Comparison of ENCODE assay signal across 22 mouse cellular contexts in genomic region chr13:95034094-95034493, GRCm38 (mm10). TPM values are rescaled to one million over a fixed set of nuclear protein-coding genes. Genes with fewer than 3 reads are reported as not detected.
A peak's percentile ranks its signal among the peaks of the same experiment; 100 is the strongest.
DNase-seq lines count a peak whose midpoint lies in the region; ATAC-seq and TF ChIP-seq lines count a peak whose summit lies in the region.
"Had no signal": no experiment of that assay in that cellular context is flagged by ENCODE, and none has a peak within 500 bp of the region (broad histone marks: within the 10 kb centered on the region; RNA-seq: fewer than 3 reads in every experiment).

No protein-coding gene starts in this region.

- intact Hi-C loops in gastrocnemius, adult 2 months (cut with DNase I): no loop called here

- no peak overlapping the region for H3K9ac ChIP-seq in midbrain, embryonic 11.5 days (ENCODE audit: low read length)
- no peak overlapping the region for H3K9ac ChIP-seq in midbrain, embryonic 14.5 days (replicated peaks; ENCODE audit: low read length)
- H3K9ac ChIP-seq: forebrain, embryonic 15.5 days; hindbrain, embryonic 15.5 days; liver, postnatal 0 days; stomach, embryonic 15.5 days had no signal

- peak; percentile 59 for DNase-seq in midbrain, embryonic 11.5 days (ENCODE audit: low spot score, missing footprints)
- DNase-seq in midbrain, embryonic 14.5 days: no peak
- peak; percentile 82 to 91 for DNase-seq in adrenal gland, adult (ENCODE audit: inconsistent age in 2 of 2, low spot score in 1 of 2)
- DNase-seq in gastrocnemius, postnatal 4 days (ENCODE audit: low spot score in 2 of 2): no peak
- DNase-seq in gastrocnemius, adult 2 months: no peak
- DNase-seq in right cerebral cortex, postnatal 25 days: no peak
- DNase-seq: cerebellum, adult 9-11 months; heart, adult 2 months; heart, postnatal 10 days; kidney, postnatal 14 days; liver; liver, postnatal 0 days; lung, postnatal 4 days had no signal

- H3K4me2 ChIP-seq in midbrain, embryonic 11.5 days: no peak overlapping the region
- H3K4me2 ChIP-seq in midbrain, embryonic 14.5 days (ENCODE audit: low read length): no peak overlapping the region
- H3K4me2 ChIP-seq: forebrain, embryonic 15.5 days; hindbrain, embryonic 15.5 days; stomach, embryonic 15.5 days had no signal

- no peak for ATAC-seq in midbrain, embryonic 11.5 days (ENCODE audit: low FRiP score)
- no peak for ATAC-seq in midbrain, embryonic 14.5 days (ENCODE audit: low FRiP score, low TSS enrichment)
- peak; percentile 63 for ATAC-seq in megakaryocyte, adult 5-6 weeks (ENCODE audit: poor library complexity, severe bottlenecking)
- ATAC-seq: forebrain, embryonic 15.5 days; intestine, postnatal 0 days; liver, postnatal 0 days; midbrain, embryonic 16.5 days had no signal

- no peaks in the 10 kb centered on the region for H3K36me3 ChIP-seq in midbrain, embryonic 11.5 days (ENCODE audit: control insufficient read depth, insufficient read depth, low read length)
- no peaks in the 10 kb centered on the region for H3K36me3 ChIP-seq in midbrain, embryonic 14.5 days (ENCODE audit: control insufficient read depth, insufficient read depth, low read length)
- H3K36me3 ChIP-seq: forebrain, embryonic 15.5 days; G1E; stomach, embryonic 15.5 days had no signal

- H3K27ac ChIP-seq in midbrain, embryonic 11.5 days (ENCODE audit: low read depth, low read length): no peak overlapping the region
- H3K27ac ChIP-seq in midbrain, embryonic 14.5 days (replicated peaks; ENCODE audit: low read depth, low read length): no peak overlapping the region
- H3K27ac ChIP-seq in bone marrow macrophage, adult 2 months (ENCODE audit: insufficient read depth, low read depth, low read length): peak overlapping the region; percentile 44; the same call in 1 of the 2 replicates
- H3K27ac ChIP-seq in gastrocnemius, adult 2 months: no peak overlapping the region
- H3K27ac ChIP-seq: forebrain, embryonic 15.5 days; heart, adult 2 months; hindbrain, embryonic 15.5 days; stomach, embryonic 15.5 days had no signal

- H3K9me3 ChIP-seq in midbrain, embryonic 11.5 days (ENCODE audit: control insufficient read depth, low read length): no peaks in the 10 kb centered on the region
- no peaks in the 10 kb centered on the region for H3K9me3 ChIP-seq in midbrain, embryonic 14.5 days (ENCODE audit: control insufficient read depth, low read length)
- H3K9me3 ChIP-seq: forebrain, embryonic 15.5 days; G1E; hindbrain, embryonic 15.5 days; stomach, embryonic 15.5 days had no signal

- TF ChIP-seq CTCF in bone marrow macrophage, adult 2 months (IDR thresholded peaks at IDR 0.05; ENCODE audit: low read depth, low read length): no peak
- no peak for TF ChIP-seq CTCF in gastrocnemius, adult 2 months (IDR thresholded peaks at IDR 0.05)

- H3K4me3 ChIP-seq in midbrain, embryonic 11.5 days (ENCODE audit: low read depth, low read length): no peak overlapping the region
- no peak overlapping the region for H3K4me3 ChIP-seq in midbrain, embryonic 14.5 days (replicated peaks; ENCODE audit: low read depth, low read length)
- H3K4me3 ChIP-seq in bone marrow macrophage, adult 2 months (ENCODE audit: insufficient read depth, low read length): peak overlapping the region; percentile 31
- no peak overlapping the region for H3K4me3 ChIP-seq in gastrocnemius, adult 2 months
- H3K4me3 ChIP-seq: erythroblast, embryonic 14.5 days; forebrain, embryonic 15.5 days; heart, adult 2 months; hindbrain, embryonic 15.5 days; stomach, embryonic 15.5 days had no signal

- 90% methylated on average over 9 of the region's 9 CpGs for WGBS in midbrain, embryonic 11.5 days
- 89% methylated on average over 9 of the region's 9 CpGs for WGBS in midbrain, embryonic 14.5 days

- H3K4me1 ChIP-seq in midbrain, embryonic 11.5 days (ENCODE audit: control insufficient read depth, insufficient read depth, low read length): no peaks in the 10 kb centered on the region
- H3K4me1 ChIP-seq in midbrain, embryonic 14.5 days (ENCODE audit: control insufficient read depth, insufficient read depth, low read length): no peaks in the 10 kb centered on the region
- peaks cover 46% of the 10 kb centered on the region for H3K4me1 ChIP-seq in bone marrow macrophage, adult 2 months (ENCODE audit: control insufficient read depth, insufficient read depth, low read length)
- H3K4me1 ChIP-seq: hindbrain, embryonic 15.5 days; stomach, embryonic 15.5 days had no signal

- TF ChIP-seq POLR2A in bone marrow macrophage, adult 2 months (IDR thresholded peaks at IDR 0.05; ENCODE audit: borderline replicate concordance, low read depth, low read length): no peak

- no peaks in the 10 kb centered on the region for H3K27me3 ChIP-seq in midbrain, embryonic 11.5 days (ENCODE audit: control insufficient read depth, insufficient read depth, low read length)
- no peaks in the 10 kb centered on the region for H3K27me3 ChIP-seq in midbrain, embryonic 14.5 days (ENCODE audit: control insufficient read depth, insufficient read depth, low read length)
- H3K27me3 ChIP-seq: forebrain, embryonic 15.5 days; hindbrain, embryonic 15.5 days; stomach, embryonic 15.5 days had no signal

RNA-seq across cellular contexts. Expression of gene Wdr41, which starts 58.0 kb away (rescaled TPM):
- polyA plus RNA-seq in midbrain, embryonic 11.5 days (2014; fragmentation: Nextera tagmentation; extraction: Ambion mirVana): 23.7 and 24.6 TPM in 2 replicates
- 20.5 and 25.0 TPM in 2 replicates for polyA plus RNA-seq in midbrain, embryonic 14.5 days (2014; fragmentation: Nextera tagmentation; extraction: Ambion mirVana)
- polyA plus RNA-seq in bone marrow macrophage, adult 2 months (2012; ENCODE audit: insufficient read depth, insufficient read length, missing spikeins): 48.3 and 51.1 TPM in 2 replicates
- 32.0 and 32.6 TPM in 2 replicates for total RNA-seq in megakaryocyte, adult 5-6 weeks (2015)
- 17.9 and 20.4 TPM in 2 replicates for total RNA-seq in megakaryocyte, adult 5-6 weeks (2017)
- 10 to 100 TPM; 16.2 to 16.3 TPM for total RNA-seq in gastrocnemius, postnatal 4 days (2021)
- 10 to 100 TPM; 15.6 to 16.1 TPM for total RNA-seq in gastrocnemius, adult 2 months (2021)

Comparison
In these comparisons a context has a peak if more than half of its experiments do, and no peak if none do; other contexts are left out.
1. DNase-seq: peak in midbrain, embryonic 11.5 days (single experiment) and adrenal gland, adult (2 of 2); none in midbrain, embryonic 14.5 days (single experiment), gastrocnemius, postnatal 4 days (0 of 2), gastrocnemius, adult 2 months (single experiment) and right cerebral cortex, postnatal 25 days (single experiment).